Mouse (Mus musculus) liver, embryonic 15.5 days (tissue): ENCODE data around the gene Col26a1. TPM values are rescaled to one million over a fixed set of nuclear protein-coding genes. Genes with fewer than 3 reads are reported as not detected.

ENCODE experiments used
- ATAC-seq: fragments of 200-750 bp; cut with Nextera tagmentation; 2 replicates; pipeline ENCODE4 v1.8.0; 2017; ENCODE audit warnings: moderate number of reproducible peaks, mild to moderate bottlenecking, moderate library complexity; ENCODE audit not compliant: insufficient read depth
- H3K27ac ChIP-seq: fragments of 300-500 bp; sonication (generic); replicated peaks from 2 replicates; pipeline ENCODE4 v1.5.1; 2015; ENCODE audit warnings: mild to moderate bottlenecking, inconsistent platforms
- H3K27me3 ChIP-seq: fragments of 300-500 bp; sonication (generic); 2 replicates; pipeline ENCODE4 v1.6.1; 2015; ENCODE audit warnings: mild to moderate bottlenecking, inconsistent platforms
- H3K36me3 ChIP-seq: fragments of 300-500 bp; sonication (generic); replicated peaks from 2 replicates; pipeline ENCODE4 v1.6.1; 2015; ENCODE audit warnings: moderate library complexity, mild to moderate bottlenecking, inconsistent platforms
- H3K4me1 ChIP-seq: fragments of 300-500 bp; sonication (generic); replicated peaks from 2 replicates; pipeline ENCODE4 v1.6.1; 2015; ENCODE audit warnings: inconsistent platforms
- H3K4me2 ChIP-seq: fragments of 300-500 bp; sonication (generic); 2 replicates; pipeline ENCODE4 v1.6.1; 2015; ENCODE audit warnings: moderate library complexity, mild to moderate bottlenecking, inconsistent platforms
- H3K4me3 ChIP-seq: fragments of 300-500 bp; sonication (generic); replicated peaks from 2 replicates; pipeline ENCODE4 v1.5.1; 2015; ENCODE audit warnings: mild to moderate bottlenecking, inconsistent platforms
- H3K9ac ChIP-seq: fragments of 300-500 bp; sonication (generic); 2 replicates; pipeline ENCODE4 v1.6.1; 2015; ENCODE audit warnings: moderate library complexity, mild to moderate bottlenecking, inconsistent platforms
- H3K9me3 ChIP-seq: fragments of 300-500 bp; sonication (generic); replicated peaks from 2 replicates; pipeline ENCODE4 v1.6.1; 2016; ENCODE audit warnings: inconsistent platforms
- WGBS: fragments of 180-500 bp; shearing (Covaris S2); methylation state at CpG from one replicate; pipeline ENCODE4 v1.1.7; 2015; ENCODE audit warnings: mixed read lengths; ENCODE audit not compliant: insufficient replicate concordance; 5-methylcytosine and 5-hydroxymethylcytosine counted together
- polyA plus RNA-seq: library from polyadenylated mRNA; unstranded; fragments of >200 nt; fragmentation: Nextera tagmentation; extraction: Ambion mirVana; gene quantifications from 2 replicates; pipeline ENCODE4 v1.2.1, GENCODE M21; 2015

Gene Col26a1
- polyA plus RNA-seq, 1 experiment from 2014 or later = 0.85 TPM

- Histone ChIP-seq H3K4me1 (no peaks in the 10 kb centered on the region), H3K27ac (no peak overlapping the region), H3K9ac (no peak overlapping the region), H3K4me2 (no peak overlapping the region), H3K27me3 (no peaks in the 10 kb centered on the region), H3K36me3 (no peaks in the 10 kb centered on the region), H3K9me3 (no peaks in the 10 kb centered on the region), H3K4me3 (no peak overlapping the region)
- no peak for ATAC-seq
- WGBS = 66% methylated on average over 19 of the region's 19 CpGs
These were observed 36.4 kb downstream of the Col26a1 start for GRCm38 (mm10) chr5:136846385-136847264.

DNA sequence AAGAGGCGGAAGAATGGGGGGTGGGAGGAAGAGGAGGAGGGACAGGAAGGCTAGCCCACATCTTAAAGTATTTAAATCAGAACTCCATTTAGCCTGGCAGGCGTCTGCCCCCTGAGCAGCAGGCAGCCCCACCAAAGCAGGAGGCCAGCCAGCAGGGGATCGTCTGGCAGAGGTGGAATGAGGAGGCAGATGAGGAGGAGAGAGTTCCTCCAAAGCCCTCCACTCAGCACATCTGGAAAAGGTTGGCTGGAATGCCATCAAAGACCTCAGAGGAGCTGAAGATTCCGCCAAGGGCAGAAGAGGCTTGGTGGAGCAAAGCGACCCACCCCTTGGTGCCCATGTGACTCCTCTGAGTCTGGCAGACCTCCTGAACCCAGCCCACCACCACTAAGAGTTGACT, 39.1 kb downstream of the Col26a1 start:
- H3K4me1 ChIP-seq = no peaks in the 10 kb centered on the region
- WGBS = 35% methylated on average over 5 of the region's 5 CpGs
- H3K4me2 ChIP-seq = no peak overlapping the region
- no peak overlapping the region for H3K9ac ChIP-seq
- H3K36me3 ChIP-seq = no peaks in the 10 kb centered on the region
- H3K27me3 ChIP-seq = no peaks in the 10 kb centered on the region
- no peaks in the 10 kb centered on the region for H3K9me3 ChIP-seq
- H3K4me3 ChIP-seq = no peak overlapping the region
- no peak for ATAC-seq
- H3K27ac ChIP-seq = no peak overlapping the region

DNA sequence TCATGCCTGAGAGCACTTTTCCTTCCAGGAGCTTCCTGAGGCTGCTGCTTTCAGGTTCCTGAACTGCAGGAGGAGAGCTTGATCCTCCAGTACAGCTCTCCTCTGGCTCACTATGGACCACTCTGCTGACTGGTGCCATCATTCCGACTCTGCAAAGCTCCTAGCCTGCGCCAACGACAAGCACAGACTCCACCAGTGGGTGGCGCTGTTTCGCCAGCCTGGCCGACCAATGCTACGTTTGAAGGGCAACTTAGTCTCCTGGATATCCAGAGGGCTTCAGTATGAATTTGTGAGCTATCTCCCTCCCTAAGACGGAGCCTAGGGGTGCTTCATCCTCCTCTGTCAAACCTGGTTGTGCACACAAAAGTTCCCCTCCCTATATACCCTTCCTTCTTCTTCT, 43.0 kb downstream of the Col26a1 start:
- Histone ChIP-seq H3K4me3 (no peak overlapping the region), H3K4me2 (no peak overlapping the region), H3K9ac (no peak overlapping the region), H3K27me3 (no peaks in the 10 kb centered on the region), H3K36me3 (no peaks in the 10 kb centered on the region), H3K4me1 (no peaks in the 10 kb centered on the region), H3K27ac (no peak overlapping the region), H3K9me3 (no peaks in the 10 kb centered on the region)
- 6% methylated on average over 8 of the region's 8 CpGs for WGBS
- no peak for ATAC-seq

DNA sequence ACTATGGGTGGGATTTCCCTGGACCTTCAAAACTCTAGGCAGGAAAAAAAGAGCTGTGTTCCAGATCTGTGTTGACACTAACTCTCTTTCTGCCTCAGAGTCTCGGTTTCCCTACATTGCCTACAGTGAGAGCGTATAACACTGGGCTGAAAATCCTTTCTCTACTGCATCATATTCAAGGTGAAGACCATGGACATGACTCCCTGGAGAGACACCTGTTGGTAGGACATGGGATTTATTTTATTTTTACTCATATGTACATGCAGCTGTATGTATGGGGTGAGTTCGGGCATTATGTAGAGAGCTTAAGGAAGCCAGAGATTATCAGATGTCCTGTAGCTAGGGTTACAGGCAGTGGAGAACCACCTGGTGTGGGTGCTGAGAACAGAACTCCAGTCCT, 50.0 kb downstream of the Col26a1 start:
- Histone ChIP-seq H3K9ac (no peak overlapping the region), H3K9me3 (no peaks in the 10 kb centered on the region), H3K27me3 (no peaks in the 10 kb centered on the region), H3K36me3 (no peaks in the 10 kb centered on the region), H3K4me1 (no peaks in the 10 kb centered on the region), H3K4me3 (no peak overlapping the region), H3K27ac (no peak overlapping the region), H3K4me2 (no peak overlapping the region)
- ATAC-seq = no peak
- 65% methylated on average over 3 of the region's 3 CpGs for whole genome bisulfite sequencing

DNA sequence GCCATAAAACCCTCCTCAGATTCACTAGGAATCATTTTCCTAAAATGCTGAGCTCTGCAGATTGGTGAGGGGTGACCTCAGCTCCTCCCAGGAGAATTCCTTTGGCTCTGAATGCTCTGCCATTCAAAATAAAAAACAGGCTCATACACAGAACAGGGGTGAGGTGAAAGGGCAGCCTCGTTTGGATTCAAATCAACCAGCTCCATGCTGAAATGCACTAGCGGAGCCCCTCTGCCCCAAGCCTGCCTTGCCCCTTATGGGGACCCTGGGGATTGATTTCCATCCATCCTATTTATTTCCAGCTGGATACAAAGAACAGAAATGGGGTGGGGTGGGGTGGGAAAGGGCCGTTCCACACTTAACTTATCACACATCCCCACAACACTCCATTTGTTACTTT, 52.9 kb downstream of the Col26a1 start:
- Histone ChIP-seq H3K27ac (no peak overlapping the region), H3K4me1 (no peaks in the 10 kb centered on the region), H3K4me3 (no peak overlapping the region), H3K36me3 (no peaks in the 10 kb centered on the region), H3K4me2 (no peak overlapping the region), H3K9ac (no peak overlapping the region), H3K9me3 (no peaks in the 10 kb centered on the region), H3K27me3 (no peaks in the 10 kb centered on the region)
- ATAC-seq = no peak
- 60% methylated on average over 3 of the region's 3 CpGs for WGBS

- Histone ChIP-seq H3K4me3 (no peak overlapping the region), H3K9me3 (no peaks in the 10 kb centered on the region), H3K9ac (no peak overlapping the region), H3K36me3 (no peaks in the 10 kb centered on the region), H3K4me2 (no peak overlapping the region), H3K27me3 (no peaks in the 10 kb centered on the region), H3K4me1 (no peaks in the 10 kb centered on the region), H3K27ac (no peak overlapping the region)
- no peak for ATAC-seq
- 69% methylated on average over 8 of the region's 8 CpGs for WGBS
These were observed 61.0 kb downstream of the Col26a1 start for GRCm38 (mm10) chr5:136821971-136822370.

DNA sequence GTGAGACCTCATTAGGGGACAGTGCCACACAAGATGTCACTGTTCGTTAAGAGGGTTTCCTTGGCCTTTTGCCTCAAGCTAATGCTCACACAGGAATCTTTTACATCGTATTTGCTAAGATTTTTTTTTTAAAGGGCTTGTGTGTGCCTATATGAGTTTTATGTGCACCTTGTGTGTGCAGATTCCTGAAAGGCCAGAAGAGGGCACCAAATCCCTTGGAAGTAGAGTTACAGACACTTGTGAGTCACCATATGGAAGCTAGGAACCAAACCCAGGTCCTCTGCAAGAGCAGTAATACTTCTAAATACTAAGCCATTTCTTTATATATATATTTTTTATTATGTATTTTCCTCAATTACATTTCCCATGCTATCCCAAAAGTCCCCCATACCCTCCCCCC, 62.1 kb downstream of the Col26a1 start:
- H3K27ac ChIP-seq = no peak overlapping the region
- no peaks in the 10 kb centered on the region for H3K27me3 ChIP-seq
- H3K4me2 ChIP-seq = no peak overlapping the region
- H3K4me3 ChIP-seq = no peak overlapping the region
- ATAC-seq = no peak
- no peaks in the 10 kb centered on the region for H3K9me3 ChIP-seq
- no peaks in the 10 kb centered on the region for H3K4me1 ChIP-seq
- H3K36me3 ChIP-seq = no peaks in the 10 kb centered on the region
- WGBS = 59% methylated on average over 2 of the region's 2 CpGs
- H3K9ac ChIP-seq = no peak overlapping the region

DNA sequence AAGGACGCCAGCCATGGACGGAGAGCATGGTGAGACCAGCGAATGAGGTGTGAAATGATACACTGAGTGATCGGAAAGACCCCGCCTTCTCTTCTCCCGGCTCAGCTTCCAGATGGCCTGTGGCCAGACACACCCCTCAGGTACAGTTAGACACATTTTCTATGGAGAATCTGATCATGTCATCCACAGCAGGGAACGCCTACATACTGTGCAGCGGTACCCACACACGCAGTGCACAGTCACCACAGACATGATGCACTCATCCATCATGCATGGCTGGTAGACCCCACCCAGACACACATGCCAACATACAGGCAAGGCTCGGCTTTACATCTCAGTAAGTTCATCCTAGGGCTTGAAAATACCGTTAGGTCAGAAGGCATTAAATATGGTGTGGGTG, 63.3 kb downstream of the Col26a1 start:
- no peak for ATAC-seq
- H3K9ac ChIP-seq = no peak overlapping the region
- no peaks in the 10 kb centered on the region for H3K4me1 ChIP-seq
- no peak overlapping the region for H3K27ac ChIP-seq
- no peaks in the 10 kb centered on the region for H3K36me3 ChIP-seq
- H3K4me2 ChIP-seq = no peak overlapping the region
- no peaks in the 10 kb centered on the region for H3K9me3 ChIP-seq
- WGBS = 69% methylated on average over 11 of the region's 11 CpGs
- H3K27me3 ChIP-seq = no peaks in the 10 kb centered on the region
- no peak overlapping the region for H3K4me3 ChIP-seq

GRCm38 (mm10) chr5:136810539-136811374, 72.3 kb downstream of the Col26a1 start:
- no peak overlapping the region for H3K27ac ChIP-seq
- no peaks in the 10 kb centered on the region for H3K36me3 ChIP-seq
- no peak overlapping the region for H3K9ac ChIP-seq
- H3K4me1 ChIP-seq = no peaks in the 10 kb centered on the region
- no peaks in the 10 kb centered on the region for H3K9me3 ChIP-seq
- 70% methylated on average over 30 of the region's 30 CpGs for WGBS
- H3K27me3 ChIP-seq = no peaks in the 10 kb centered on the region
- no peak for ATAC-seq
- H3K4me2 ChIP-seq = no peak overlapping the region
- no peak overlapping the region for H3K4me3 ChIP-seq

DNA sequence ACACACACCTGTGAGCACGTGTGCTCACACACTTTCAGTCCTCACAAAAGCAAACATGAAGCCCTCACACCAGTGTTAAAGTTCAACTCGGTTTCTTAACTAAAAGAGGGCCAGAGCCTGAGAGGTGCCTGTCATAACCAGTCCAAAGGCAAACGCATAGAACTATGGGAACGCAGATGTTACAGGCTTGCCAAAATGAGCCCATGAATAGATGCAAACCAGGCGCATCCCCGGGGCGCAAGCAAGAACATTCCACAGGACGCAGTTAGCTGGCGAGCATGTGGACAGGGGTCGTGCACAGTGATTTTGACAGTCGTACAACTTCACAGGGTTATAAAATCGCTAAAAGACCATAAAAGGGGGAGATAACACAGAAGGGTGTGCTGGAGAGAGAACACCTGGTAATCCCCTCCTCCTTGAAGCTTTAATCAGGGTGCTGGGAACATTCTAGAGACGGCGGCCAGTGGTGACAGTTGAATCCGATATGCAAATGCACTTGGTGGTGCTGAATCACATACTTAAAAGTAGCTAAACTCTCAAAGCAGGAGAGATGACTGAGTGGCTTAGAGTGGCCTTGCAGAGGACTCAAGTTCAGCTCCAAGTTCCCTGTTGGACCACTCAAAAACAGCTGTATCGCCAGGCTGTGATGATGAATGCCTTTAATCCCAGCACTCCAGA, 76.5 kb downstream of the Col26a1 start:
- ATAC-seq = no peak
- no peaks in the 10 kb centered on the region; the same call in 1 of the 2 replicates for H3K4me1 ChIP-seq
- no peak overlapping the region for H3K4me2 ChIP-seq
- no peak overlapping the region for H3K4me3 ChIP-seq
- H3K9me3 ChIP-seq = no peaks in the 10 kb centered on the region
- H3K36me3 ChIP-seq = no peaks in the 10 kb centered on the region
- H3K27me3 ChIP-seq = no peaks in the 10 kb centered on the region
- H3K27ac ChIP-seq = no peak overlapping the region
- no peak overlapping the region for H3K9ac ChIP-seq
- WGBS = 62% methylated on average over 16 of the region's 16 CpGs

GRCm38 (mm10) chr5:136805019-136805418, 78.0 kb downstream of the Col26a1 start:
- no peaks in the 10 kb centered on the region for H3K27me3 ChIP-seq
- ATAC-seq = no peak
- no peak overlapping the region for H3K4me3 ChIP-seq
- 71% methylated on average over 6 of the region's 6 CpGs for WGBS
- no peaks in the 10 kb centered on the region for H3K36me3 ChIP-seq
- H3K27ac ChIP-seq = no peak overlapping the region
- no peak overlapping the region for H3K4me2 ChIP-seq
- no peaks in the 10 kb centered on the region for H3K9me3 ChIP-seq
- no peaks in the 10 kb centered on the region; the same call in 1 of the 2 replicates for H3K4me1 ChIP-seq
- no peak overlapping the region for H3K9ac ChIP-seq
